Mouse (Mus musculus) hindbrain, embryonic 10.5 days (tissue): ENCODE data around the gene Tnxb. TPM values are rescaled to one million over a fixed set of nuclear protein-coding genes. Genes with fewer than 3 reads are reported as not detected.
"Not testable (repeated sequence)": the region's sequence is repeated elsewhere in the genome, so short reads cannot be mapped to it uniquely, and the experiment has no call there.

Source experiments
- DNase-seq: peaks from one replicate; pipeline ENCODE4 v3.0.0-alpha.2; 2017; ENCODE audit warnings: low spot score
- H3K27ac ChIP-seq: fragments of 300-500 bp; sonication (generic); 2 replicates; pipeline ENCODE4 v1.5.1; 2016; ENCODE audit warnings: mild to moderate bottlenecking, moderate library complexity
- H3K27me3 ChIP-seq: fragments of 300-500 bp; sonication (generic); 2 replicates; pipeline ENCODE4 v1.6.1; 2016; ENCODE audit warnings: mild to moderate bottlenecking; ENCODE audit not compliant: poor library complexity, insufficient read depth, severe bottlenecking
- H3K36me3 ChIP-seq: fragments of 300-500 bp; sonication (generic); 2 replicates; pipeline ENCODE4 v1.6.1; 2016; ENCODE audit warnings: mild to moderate bottlenecking, moderate library complexity
- H3K4me1 ChIP-seq: fragments of 300-500 bp; sonication (generic); replicated peaks from 2 replicates; pipeline ENCODE4 v1.6.1; 2016; ENCODE audit warnings: mild to moderate bottlenecking
- H3K4me3 ChIP-seq: fragments of 300-500 bp; sonication (generic); 2 replicates; pipeline ENCODE4 v1.5.1; 2016; ENCODE audit warnings: mild to moderate bottlenecking, moderate library complexity
- H3K9me3 ChIP-seq: fragments of 300-500 bp; sonication (generic); 2 replicates; pipeline ENCODE4 v1.6.1; 2016; ENCODE audit warnings: mild to moderate bottlenecking, moderate library complexity
- WGBS: fragments of 180-500 bp; shearing (Covaris S2); methylation state at CpG from one replicate; pipeline ENCODE4 v1.1.7; 2016; 5-methylcytosine and 5-hydroxymethylcytosine counted together
- polyA plus RNA-seq: library from polyadenylated mRNA; unstranded; fragments of >200 nt; fragmentation: Nextera tagmentation; extraction: Ambion mirVana; gene quantifications from 2 replicates; pipeline ENCODE4 v1.2.1, GENCODE M21; 2016

The Tnxb gene
- polyA plus RNA-seq, 1 experiment from 2014 or later, result 0.01 TPM

GRCm38 (mm10) chr17:34740280-34740679 lies 69.9 kb downstream of the Tnxb start:
- H3K4me3 ChIP-seq, result no peak overlapping the region
- DNase-seq, result no peak
- no peak overlapping the region for H3K27ac ChIP-seq
- H3K36me3 ChIP-seq, result no peaks in the 10 kb centered on the region
- peaks cover 11% of the 10 kb centered on the region for H3K27me3 ChIP-seq
- H3K9me3 ChIP-seq, result no peaks in the 10 kb centered on the region
- H3K4me1 ChIP-seq, result no peaks in the 10 kb centered on the region
- 81% methylated on average over 4 of the region's 4 CpGs for WGBS

GRCm38 (mm10) chr17:34743719-34744118 lies 73.4 kb downstream of the Tnxb start, which contains the start of gene C4b:
TSS of gene C4b (minus strand) at chr17:34743882.
- Histone ChIP-seq H3K27ac (no peak within 1 kb of the TSS), H3K36me3 (no peaks in the 10 kb centered on the region), H3K4me3 (no peak within 1 kb of the TSS), H3K4me1 (no peaks in the 10 kb centered on the region), H3K9me3 (peaks cover 7% of the 10 kb centered on the region; the same call in 1 of the 2 replicates), H3K27me3 (no peaks in the 10 kb centered on the region)
- DNase-seq, result no peak
- 90% methylated on average over 7 of the region's 7 CpGs for WGBS

- DNase-seq, result no peak
- Histone ChIP-seq H3K9me3 (peaks cover 12% of the 10 kb centered on the region), H3K27ac (no peak overlapping the region), H3K27me3 (no peaks in the 10 kb centered on the region), H3K36me3 (no peaks in the 10 kb centered on the region), H3K4me1 (no peaks in the 10 kb centered on the region), H3K4me3 (no peak overlapping the region)
- 88% methylated on average over 6 of the region's 6 CpGs for WGBS
Observed at GRCm38 (mm10) chr17:34744206-34744605, 73.9 kb downstream of the Tnxb start.

- not testable (repeated sequence) for DNase-seq, H3K36me3 ChIP-seq, H3K4me1 ChIP-seq, H3K27ac ChIP-seq, H3K27me3 ChIP-seq, H3K4me3 ChIP-seq
- 92% methylated on average over 6 of the region's 6 CpGs for WGBS
- peaks cover 16% of the 10 kb centered on the region for H3K9me3 ChIP-seq
Observed at GRCm38 (mm10) chr17:34744611-34745010, 74.3 kb downstream of the Tnxb start.

- not testable (repeated sequence) for H3K27me3 ChIP-seq, H3K4me3 ChIP-seq, H3K36me3 ChIP-seq, H3K27ac ChIP-seq, H3K4me1 ChIP-seq, DNase-seq
- H3K9me3 ChIP-seq, result peaks cover 22% of the 10 kb centered on the region
- WGBS, result 90% methylated on average over 4 of the region's 4 CpGs
Observed at GRCm38 (mm10) chr17:34745166-34745565, 74.8 kb downstream of the Tnxb start.

- DNase-seq, result no peak
- H3K36me3 ChIP-seq, result no peaks in the 10 kb centered on the region
- no peaks in the 10 kb centered on the region for H3K27me3 ChIP-seq
- no peak overlapping the region for H3K27ac ChIP-seq
- H3K9me3 ChIP-seq, result peaks cover 26% of the 10 kb centered on the region
- 74% methylated on average over 5 of the region's 5 CpGs for WGBS
- H3K4me3 ChIP-seq, result no peak overlapping the region
- H3K4me1 ChIP-seq, result no peaks in the 10 kb centered on the region
Observed at GRCm38 (mm10) chr17:34746531-34746930, 76.2 kb downstream of the Tnxb start.

- Histone ChIP-seq H3K9me3 (0 out of 2 replicates have a peak, but pooled peaks cover 4% of the 10 kb centered on the region), H3K4me1 (no peaks in the 10 kb centered on the region), H3K27me3 (no peaks in the 10 kb centered on the region), H3K4me3 (no peak overlapping the region), H3K27ac (no peak overlapping the region), H3K36me3 (no peaks in the 10 kb centered on the region)
- WGBS, result 87% methylated on average over 3 of the region's 3 CpGs
- DNase-seq, result no peak
Observed at GRCm38 (mm10) chr17:34761471-34761870, 91.1 kb downstream of the Tnxb start.

Other genes starting within 250 kb of the Tnxb start
- not detected in 2 replicates for gene Btnl4, start 193.2 kb upstream of the Tnxb start, polyA plus RNA-seq
- gene Btnl6, start 153.2 kb upstream of the Tnxb start, polyA plus RNA-seq, result not detected in 2 replicates
- gene Notch4, start 106.3 kb upstream of the Tnxb start, polyA plus RNA-seq, result 9.1 and 12.5 TPM in 2 replicates
- 8.1 and 8.4 TPM in 2 replicates for gene Gpsm3, start 80.7 kb upstream of the Tnxb start, polyA plus RNA-seq
- gene Pbx2, start 79.3 kb upstream of the Tnxb start, polyA plus RNA-seq, result 17.7 and 17.8 TPM in 2 replicates
- gene Ager, start 72.7 kb upstream of the Tnxb start, polyA plus RNA-seq, result 2.0 and 2.7 TPM in 2 replicates
- 202 and 223 TPM in 2 replicates for gene Rnf5, start 66.8 kb upstream of the Tnxb start, polyA plus RNA-seq
- 68.1 and 104 TPM in 2 replicates for gene Agpat1, start 66.3 kb upstream of the Tnxb start, polyA plus RNA-seq
- 6.0 and 6.1 TPM in 2 replicates for gene Egfl8, start 54.6 kb upstream of the Tnxb start, polyA plus RNA-seq
- 22.7 and 28.7 TPM in 2 replicates for gene Ppt2, start 42.0 kb upstream of the Tnxb start, polyA plus RNA-seq
- 0.58 and 1.4 TPM in 2 replicates for gene Prrt1, start 41.0 kb upstream of the Tnxb start, polyA plus RNA-seq
- 19.4 and 19.6 TPM in 2 replicates for gene Fkbpl, start 25.8 kb upstream of the Tnxb start, polyA plus RNA-seq
- gene Atf6b, start 23.4 kb upstream of the Tnxb start, polyA plus RNA-seq, result 111 and 118 TPM in 2 replicates
- gene C4b, start 73.3 kb downstream of the Tnxb start, polyA plus RNA-seq, result not detected in 2 replicates
- gene Cyp21a1, start 134.0 kb downstream of the Tnxb start, polyA plus RNA-seq, result not detected in 2 replicates
- 29.0 and 34.4 TPM in 2 replicates for gene Stk19, start 166.4 kb downstream of the Tnxb start, polyA plus RNA-seq
- gene Dxo, start 166.5 kb downstream of the Tnxb start, polyA plus RNA-seq, result 83.2 and 83.7 TPM in 2 replicates
- 58.2 and 65.1 TPM in 2 replicates for gene Skiv2l, start 179.7 kb downstream of the Tnxb start, polyA plus RNA-seq
- 137 and 139 TPM in 2 replicates for gene Nelfe, start 179.9 kb downstream of the Tnxb start, polyA plus RNA-seq
- gene Cfb, start 192.0 kb downstream of the Tnxb start, polyA plus RNA-seq, result 1.9 TPM in 2 replicates
- gene Zbtb12, start 208.9 kb downstream of the Tnxb start, polyA plus RNA-seq, result 5.2 and 5.6 TPM in 2 replicates
- gene Gm20547, start 211.5 kb downstream of the Tnxb start, polyA plus RNA-seq, result 0.14 TPM in 1 of 2 replicates, not detected in the other
- 0.58 and 1.0 TPM in 2 replicates for gene C2, start 227.7 kb downstream of the Tnxb start, polyA plus RNA-seq
- 98.2 and 100 TPM in 2 replicates for gene Ehmt2, start 227.9 kb downstream of the Tnxb start, polyA plus RNA-seq
- 0.41 TPM in 1 of 2 replicates, not detected in the other for gene Slc44a4, start 243.9 kb downstream of the Tnxb start, polyA plus RNA-seq